Mouse (Mus musculus) stomach, postnatal 0 days (tissue): ENCODE measurements around the gene Nedd8.

Experiments
- CTCF ChIP-seq: IDR thresholded peaks from 2 replicates; pipeline ENCODE4 v1.5.1; 2016; ENCODE audit warnings: antibody characterized with exemption, low read depth, mild to moderate bottlenecking, moderate library complexity
- EP300 ChIP-seq: optimal IDR thresholded peaks from 2 replicates; pipeline ENCODE3; 2016; ENCODE audit warnings: antibody characterized with exemption

GRCm38 (mm10) chr14:55634874-55635522, 36.9 kb downstream of the Nedd8 start:
- no peak for TF ChIP-seq CTCF
- TF ChIP-seq EP300 = no peak
